Mouse (Mus musculus) lung, postnatal 25 days (tissue): ENCODE measurements around the gene Aldh9a1.
A peak's percentile ranks its signal among the peaks of the same experiment; 100 is the strongest.
"Not testable (repeated sequence)": the region's sequence is repeated elsewhere in the genome, so short reads cannot be mapped to it uniquely, and the experiment has no call there.

Experiments used
- DNase-seq: peaks from one replicate; pipeline ENCODE4 v3.0.0; 2022; ENCODE audit warnings: low spot score

The Aldh9a1 gene

DNA sequence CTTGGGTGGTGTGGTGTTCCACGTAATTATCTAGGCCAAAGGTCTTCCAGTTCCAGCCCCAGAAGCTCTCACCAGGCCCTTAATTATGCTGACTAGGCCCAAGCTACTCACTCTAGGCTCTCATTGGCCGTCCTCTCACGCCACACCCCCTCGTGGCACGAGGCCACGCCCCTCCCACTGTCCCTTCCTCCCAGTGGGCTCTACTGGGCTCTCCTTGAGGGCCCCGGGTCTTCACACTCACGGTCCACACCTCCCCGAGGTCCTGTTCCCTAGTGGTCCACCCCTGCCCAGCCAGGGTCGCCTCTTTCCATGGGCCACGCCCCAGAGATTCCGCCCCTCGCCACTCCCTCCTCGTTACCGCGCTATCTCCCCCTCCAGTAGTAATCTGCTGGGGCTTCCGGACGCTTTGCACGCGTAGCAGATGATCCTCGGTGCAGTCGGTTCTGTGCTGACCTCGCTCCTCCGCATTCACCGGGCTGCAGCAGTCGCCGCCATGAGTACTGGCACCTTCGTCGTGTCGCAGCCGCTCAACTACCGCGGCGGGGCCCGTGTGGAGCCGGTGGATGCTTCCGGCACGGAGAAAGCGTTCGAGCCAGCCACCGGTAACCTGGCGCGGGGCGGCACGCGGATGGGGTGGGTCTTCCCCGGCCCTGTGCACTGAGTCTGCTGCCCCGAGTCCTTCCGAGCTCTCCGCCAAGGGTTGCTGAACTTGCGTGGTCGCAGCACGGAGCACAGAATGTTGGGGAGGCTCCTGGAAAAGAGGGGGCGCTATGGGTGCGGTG lies at the start of gene Aldh9a1:
Aldh9a1 (plus strand) TSS at position 177 of the 782 bp plus-strand sequence.
- DNase-seq, result peak; percentile 93

DNA sequence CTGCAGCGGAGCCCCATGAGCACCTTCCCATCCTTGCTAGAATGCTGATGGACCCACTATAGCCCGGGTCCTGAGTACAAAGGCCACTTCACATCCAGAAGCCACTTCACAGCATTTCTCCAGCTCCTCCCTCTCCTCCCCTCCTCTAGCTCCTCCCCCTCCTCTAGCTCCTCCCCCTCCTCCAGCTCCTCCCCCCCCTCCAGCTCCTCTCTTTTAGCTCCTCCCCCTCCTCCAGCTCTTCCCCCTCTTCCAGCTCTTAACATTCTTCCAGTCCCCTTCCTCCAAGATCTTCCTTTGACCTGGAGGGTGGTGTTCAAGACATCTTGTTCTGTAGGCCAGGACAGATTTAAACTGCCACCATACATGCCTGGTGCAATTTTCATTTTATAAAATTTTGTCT lies 49.7 kb upstream of the Aldh9a1 start:
- DNase-seq, result no peak

DNA sequence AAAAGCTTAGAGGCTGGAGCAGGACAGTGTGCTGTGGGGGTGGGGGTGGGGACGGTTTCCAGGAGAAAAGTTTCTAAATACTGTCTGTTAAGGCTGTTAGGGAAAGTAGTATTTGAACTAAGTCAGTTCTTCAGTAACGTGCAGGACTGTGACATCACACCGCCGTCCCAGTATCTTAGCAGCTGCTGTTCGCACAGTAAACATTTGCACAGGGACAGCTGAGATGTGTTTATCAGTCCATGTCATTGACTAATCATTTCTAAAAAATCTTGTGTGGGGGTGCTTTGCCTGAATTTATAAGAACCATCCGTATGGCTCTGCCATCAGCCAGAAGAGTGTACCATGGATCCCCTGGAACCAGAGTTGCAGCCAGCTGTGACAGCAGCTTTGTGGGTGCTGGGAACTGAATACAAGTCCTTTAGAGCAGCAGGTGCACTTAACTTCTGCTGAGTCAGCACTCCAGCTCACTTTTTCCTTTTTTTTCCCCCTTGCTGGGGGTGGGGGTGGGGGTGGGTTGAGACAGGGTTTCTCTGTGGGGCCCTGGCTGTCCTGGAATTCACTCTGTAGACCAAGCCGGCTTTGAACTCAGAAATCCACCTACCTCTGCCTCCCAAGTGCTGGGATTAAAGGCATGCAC lies 44.2 kb upstream of the Aldh9a1 start:
- DNase-seq, result no peak

DNA sequence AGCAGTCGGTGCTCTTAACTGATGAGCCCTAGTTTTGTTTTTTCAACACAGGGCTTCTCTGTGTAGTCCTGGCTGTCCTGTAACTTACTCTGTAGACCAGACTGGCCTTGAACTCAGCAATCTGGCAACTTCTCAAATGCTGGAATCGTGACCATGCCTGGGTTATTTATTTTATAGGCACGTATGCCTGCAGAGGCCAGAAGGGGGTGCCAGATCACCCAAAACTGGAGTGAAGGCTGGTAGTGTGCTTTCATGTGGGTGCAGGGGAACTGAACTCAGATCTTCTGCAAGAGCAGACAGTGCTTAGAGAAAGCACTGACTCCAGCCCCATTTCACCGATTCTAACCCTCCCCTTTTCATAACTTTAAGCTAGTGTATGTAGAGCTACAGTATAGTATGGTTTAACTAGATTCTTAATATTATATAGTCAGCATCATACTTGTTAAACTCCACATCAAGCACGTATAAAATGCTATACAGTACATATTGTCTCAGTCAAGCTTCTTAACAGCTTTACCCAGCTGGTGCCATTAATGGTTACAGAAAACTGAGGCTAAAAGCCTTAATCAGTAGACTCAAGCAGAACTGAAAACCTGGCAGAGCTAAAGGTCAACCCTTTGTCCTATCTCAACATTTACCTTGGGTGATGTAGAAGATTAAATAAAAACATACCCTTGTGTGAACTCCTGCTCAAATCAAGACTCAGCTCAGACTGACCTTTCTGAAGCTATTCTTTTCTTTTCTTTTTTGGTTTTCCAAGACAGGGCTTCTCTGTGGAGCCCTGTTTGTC lies 43.1 kb upstream of the Aldh9a1 start:
- DNase-seq, result peak; percentile 42

DNA sequence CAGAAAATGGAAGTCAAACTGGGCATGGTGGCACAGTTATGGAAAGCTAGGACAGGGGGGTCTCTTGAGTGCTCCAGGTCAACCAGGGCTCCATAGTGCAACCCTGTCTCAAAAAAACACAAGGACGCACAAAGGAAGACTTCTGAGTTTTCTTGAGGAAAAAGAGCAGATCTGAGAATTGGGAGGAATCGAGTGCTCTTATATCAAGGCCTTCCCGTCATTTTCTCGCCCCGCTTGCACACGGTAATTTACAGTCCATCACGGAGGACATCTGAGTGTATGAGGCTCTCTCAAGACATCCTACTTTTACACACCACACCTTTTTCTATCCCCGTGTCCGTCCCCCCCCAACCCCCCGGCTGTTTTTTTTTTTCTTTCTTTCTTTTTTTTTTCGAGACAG lies 42.1 kb upstream of the Aldh9a1 start:
- DNase-seq, result no peak

DNA sequence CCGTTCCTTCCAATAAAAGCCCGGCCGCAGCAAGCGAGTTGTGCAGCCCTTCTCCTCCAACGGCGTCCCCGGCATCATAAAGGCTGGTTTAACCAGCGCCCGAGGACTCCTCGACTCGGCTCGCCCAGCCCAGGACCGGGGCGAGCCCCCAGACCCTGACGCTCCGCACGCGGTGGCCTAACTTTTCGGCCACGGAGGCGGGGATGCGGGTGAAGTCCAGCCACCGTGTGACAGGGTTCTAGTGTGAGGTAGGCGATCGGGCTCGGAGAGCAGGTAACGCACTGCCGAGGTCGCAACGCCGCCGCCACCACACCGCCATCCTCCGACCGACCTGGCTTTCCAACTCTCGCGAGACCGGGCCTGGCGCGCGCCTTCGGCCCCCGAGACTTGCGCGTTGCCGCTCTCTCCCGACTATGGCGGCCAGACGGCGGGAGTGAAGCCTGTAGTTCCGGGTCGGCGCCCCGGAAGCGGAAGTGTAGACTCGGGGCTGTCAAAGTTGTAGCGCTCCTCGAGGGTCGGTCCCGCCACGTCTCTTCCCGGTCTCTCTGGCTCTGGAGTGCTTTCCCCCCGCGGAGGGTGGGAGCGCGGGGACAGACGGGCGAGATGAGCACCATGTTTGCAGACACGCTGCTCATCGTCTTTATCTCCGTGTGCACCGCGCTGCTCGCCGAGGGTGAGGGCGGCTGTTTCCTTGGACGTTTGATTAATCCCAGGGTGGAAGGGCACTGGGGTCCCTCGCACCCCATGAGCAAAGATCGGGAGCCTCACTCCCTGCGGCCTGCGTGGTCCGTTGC lies 41.3 kb upstream of the Aldh9a1 start, which contains the start of gene Tmco1:
Tmco1 (plus strand) TSS at position 118 of the 794 bp plus-strand sequence.
- DNase-seq, result peak; percentile 98

DNA sequence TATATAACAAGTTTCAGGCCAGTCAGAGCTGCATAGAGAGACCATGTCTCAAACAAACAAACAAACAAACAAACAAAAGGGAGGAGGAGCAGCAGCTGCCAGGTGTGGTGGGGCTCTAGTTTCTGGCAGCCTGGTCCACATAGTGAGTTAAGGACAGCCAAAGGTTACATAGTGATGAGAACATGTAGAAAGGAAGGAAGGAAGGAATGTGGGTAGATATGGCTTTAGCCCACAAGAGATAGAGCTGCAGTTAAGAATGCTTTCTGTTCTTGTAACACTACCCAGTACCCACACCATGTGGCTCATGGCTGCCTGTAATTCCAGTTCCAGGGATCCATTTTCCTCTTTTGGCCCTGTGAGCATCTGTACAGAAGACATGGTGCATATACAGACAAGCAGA lies 37.4 kb upstream of the Aldh9a1 start:
- DNase-seq, result no peak

DNA sequence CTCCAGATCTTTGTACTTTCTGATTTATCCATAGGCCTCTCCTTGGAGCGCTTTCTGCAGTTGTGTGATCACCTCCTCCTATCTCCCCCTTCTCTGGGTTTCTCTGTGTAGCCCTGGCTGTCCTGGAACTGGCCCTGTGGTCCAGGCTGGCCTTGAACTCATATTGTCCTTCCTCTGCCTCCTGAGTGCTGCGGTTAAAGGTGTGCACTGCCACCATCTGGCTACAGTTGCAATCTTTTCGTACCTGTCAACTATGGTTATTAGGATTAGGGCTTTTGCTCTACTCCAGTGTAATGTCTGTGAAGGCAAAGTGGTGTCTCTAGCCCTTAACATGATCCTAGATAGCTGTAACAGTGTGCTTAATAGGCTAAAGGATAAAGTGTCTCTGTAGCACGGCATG lies 36.6 kb upstream of the Aldh9a1 start:
- no peak for DNase-seq

DNA sequence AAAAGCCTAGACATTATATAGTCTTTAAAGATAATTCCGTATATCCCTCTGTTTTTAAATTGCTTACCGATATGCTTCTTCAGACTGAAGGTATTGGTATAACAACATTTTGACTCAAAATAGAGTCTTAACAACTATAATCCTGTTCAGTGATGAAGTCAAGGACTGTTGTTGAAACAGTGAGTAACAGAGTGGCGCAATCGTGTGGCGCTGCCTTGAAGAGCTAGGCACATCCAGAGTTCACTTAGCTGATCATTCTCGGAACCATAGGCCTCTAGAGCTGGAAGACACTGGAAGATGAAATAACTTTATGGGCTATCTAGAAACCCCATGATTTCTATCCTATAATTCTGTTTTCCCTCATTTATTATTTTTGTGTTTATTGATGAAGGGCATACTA lies 28.1 kb upstream of the Aldh9a1 start:
- DNase-seq, result no peak

DNA sequence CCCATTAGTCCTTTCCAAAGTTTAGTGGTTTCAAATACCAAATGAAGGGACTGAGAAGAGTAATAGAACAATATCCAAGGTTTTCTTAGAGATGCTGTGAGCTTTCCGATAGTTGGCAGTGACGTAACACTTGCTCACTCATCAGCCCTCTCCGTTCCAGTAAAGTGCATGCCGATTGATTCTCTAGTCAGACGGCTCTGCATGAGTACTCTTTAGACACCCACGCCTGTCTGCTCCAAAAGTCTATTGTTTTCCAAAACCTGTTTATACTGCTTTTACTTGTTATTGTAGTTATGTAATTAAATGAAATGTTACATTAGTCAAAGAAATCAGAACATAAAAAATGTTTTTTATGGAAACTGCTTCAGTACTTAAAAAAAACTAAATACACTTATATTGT lies 21.0 kb upstream of the Aldh9a1 start:
- no peak for DNase-seq

DNA sequence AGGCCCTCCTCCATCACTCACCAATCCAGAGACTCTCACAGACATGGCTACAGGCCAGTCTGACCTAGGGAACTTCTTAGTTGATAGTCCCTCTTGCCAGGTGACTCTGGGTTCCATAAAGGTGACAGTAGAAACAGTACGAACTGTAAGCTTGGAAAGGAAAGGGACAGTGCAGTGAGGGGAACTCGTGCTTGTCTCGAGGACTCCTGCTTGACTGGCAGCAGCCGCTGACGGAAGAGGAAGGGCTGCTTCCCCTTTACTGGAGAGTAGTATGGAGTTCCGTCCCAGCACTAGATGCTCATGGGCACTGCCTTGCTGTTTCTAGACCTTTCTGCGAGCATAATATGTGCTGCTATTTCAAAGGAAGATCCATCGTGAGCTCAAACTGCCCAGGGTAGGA lies 18.7 kb upstream of the Aldh9a1 start:
- no peak for DNase-seq

DNA sequence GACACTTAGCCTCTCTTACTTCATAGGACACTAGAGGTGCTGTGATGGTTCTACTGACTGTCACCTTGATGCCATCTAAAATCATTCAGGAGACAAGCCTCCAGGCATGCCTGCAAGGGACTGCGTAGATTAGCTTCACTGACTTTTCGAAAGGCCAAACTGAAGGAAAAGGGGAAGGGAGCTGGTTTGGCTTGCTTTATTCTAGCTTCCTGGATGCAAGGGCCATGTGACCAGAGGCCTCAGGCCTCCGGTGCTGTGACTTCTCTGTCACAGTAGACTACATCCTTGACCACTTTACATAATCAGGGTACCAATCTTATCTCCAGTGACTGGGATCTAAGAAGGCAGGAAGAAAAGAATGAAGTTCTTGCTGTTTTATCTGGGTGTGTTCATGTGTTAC lies 13.4 kb upstream of the Aldh9a1 start:
- DNase-seq, result no peak

DNA sequence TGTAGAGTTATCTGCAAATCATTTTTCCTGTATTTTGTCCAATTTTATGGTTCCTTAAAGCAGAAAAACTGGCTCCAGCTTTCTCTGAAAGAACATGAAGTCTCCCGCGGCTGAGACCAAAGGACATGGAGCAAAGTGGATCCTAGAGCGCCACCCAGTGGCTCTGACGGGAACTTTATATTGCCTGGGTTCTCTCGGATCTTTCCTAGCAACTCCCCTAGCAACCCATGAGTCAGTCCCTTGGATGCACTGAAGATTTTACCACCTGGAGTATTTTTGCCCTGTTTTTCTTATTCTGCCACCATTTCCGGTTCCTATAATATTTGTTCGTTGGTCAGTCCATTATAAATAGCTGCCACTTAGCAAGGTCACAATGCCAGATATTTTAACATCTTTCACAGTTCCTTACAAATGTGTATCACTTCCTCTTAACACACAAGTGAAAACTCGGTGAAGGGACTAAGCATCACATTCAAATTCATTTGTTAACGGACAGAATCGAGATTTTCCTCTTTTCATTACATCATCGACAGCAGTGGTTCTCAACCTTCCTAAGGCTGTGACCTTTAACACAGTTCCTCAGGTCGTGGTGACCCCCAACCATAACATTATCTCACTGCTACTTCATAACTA lies 12.2 kb upstream of the Aldh9a1 start:
- DNase-seq, result peak; percentile 82

DNA sequence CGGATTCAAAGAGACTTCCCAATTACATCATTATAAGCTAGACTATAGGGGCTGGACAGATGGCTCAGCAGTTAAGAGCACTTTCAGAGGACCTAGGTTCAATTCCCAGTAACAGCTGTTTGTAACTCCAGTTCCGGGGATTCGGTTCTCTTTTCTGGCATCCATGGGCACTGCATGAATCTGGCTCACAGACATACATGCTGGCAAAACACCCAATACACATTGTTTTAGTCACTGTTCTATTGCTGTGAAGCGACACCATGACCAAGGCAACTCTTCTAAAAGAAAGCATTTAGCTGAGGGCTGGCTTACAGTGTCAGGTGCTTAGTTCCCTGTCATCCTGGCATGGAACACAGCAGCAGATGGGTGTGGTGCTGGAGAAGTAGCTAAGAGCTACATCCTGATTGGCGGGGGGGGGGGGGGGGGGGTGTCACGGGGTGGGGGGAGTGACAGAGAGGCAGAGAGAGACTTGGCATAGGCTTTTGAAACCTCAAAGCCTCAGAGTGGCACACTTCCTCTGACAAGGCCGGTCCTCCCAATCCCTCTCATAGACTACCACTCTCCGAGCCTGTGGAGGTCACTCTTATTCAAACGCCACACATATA lies 10.5 kb upstream of the Aldh9a1 start:
- no peak for DNase-seq

DNA sequence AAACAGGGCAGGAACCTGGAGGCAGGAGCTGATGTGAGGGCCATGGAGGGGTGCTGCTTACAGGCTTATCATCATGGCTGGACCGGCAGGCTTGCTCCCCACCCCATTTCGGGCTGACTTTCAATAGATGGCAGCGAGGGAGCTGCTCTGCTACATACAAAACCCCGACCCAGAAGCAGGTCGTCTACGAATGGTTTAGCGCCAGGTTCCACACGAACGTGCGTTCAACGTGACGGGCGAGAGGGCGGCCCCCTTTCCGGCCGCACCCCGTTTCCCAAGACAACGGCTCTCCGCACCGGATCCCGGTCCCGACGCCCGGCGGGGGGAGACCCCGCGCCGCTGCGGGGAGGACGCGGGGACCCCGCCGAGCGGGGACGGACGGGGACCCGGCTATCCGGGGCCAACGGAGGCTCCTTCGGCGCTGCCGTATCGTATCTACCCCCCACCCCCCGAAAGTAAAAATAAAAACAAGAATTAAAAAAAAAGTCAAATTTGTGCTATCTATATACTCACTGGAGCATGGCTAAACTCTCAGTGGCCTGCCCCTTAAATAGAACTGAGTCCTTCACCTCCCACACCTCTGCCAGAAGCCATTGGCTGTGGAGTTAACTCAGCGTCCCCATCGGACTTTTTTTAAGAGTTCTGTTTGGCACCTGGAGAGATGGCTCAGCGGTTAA lies 9.5 kb upstream of the Aldh9a1 start:
- no peak for DNase-seq

DNA sequence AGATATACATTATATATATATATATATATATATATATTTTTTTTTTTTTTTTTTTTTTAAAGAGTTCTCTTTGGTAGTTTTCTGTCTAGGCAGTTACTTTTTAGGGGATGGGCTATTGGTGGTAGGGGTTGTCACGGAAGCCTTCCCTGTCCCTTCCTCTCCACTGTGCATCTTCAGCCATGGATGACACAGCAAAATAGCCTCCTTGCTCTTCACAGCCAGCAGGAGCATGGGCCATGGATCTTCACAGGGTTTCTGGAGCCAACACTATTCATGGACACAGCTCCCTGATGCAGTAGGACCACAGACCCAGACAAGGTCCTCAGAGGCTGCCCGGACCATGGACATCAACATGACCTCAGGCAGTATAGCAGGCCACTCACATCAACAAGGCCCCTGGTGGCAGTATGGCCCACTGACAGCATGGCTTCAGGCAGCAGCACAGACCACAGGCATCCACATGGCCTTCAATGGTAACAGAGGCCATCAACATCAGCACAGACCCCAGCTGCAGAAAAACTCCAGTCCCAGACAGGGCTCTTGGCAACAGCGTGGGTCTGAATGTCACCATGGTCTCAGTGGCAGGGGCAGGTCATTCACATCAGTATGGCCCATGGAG lies 8.8 kb upstream of the Aldh9a1 start:
- DNase-seq, result no peak

DNA sequence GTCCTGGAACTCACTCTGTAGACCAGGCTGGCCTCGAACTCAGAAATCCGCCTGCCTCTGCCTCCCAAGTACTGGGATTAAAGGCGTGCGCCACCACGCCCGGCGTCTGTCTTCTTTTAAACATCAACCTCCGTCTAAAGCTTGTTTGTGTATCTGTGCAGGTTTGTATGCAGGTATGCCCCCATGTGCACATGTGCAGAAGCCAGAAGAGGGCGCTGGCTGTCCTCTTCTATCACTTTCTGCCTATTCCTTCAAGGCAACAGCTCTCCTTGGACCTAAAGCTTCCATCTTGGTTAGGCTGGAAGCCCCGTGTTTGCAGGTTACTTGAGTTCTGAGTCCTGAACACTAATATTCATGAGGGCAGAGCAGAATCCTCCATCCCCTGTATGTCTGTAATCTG lies 7.0 kb upstream of the Aldh9a1 start:
- DNase-seq, result no peak

DNA sequence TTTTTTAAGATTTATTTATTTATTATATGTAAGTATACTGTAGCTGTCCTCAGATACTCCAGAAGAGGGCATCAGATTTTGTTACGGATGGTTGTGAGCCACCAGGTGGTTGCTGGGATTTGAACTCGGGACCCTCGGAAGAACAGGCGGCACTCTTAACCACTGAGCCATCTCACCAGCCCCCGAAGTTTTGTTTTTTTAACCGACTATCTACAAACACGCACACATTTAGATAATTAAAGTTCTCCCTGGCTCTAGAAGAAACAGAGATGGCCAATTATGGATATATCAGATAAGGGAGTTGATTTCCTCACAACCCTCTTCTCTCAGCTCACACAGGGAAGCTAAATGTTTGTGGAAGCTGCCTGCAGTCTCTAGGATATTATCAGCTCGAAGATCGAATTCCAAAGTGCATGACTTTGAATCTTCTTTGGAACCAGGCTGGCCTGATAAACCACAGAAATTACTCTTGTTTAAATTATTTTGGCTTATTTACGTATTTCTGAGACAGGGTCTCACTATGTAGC lies 3.7 kb upstream of the Aldh9a1 start:
- DNase-seq, result not testable (repeated sequence)

DNA sequence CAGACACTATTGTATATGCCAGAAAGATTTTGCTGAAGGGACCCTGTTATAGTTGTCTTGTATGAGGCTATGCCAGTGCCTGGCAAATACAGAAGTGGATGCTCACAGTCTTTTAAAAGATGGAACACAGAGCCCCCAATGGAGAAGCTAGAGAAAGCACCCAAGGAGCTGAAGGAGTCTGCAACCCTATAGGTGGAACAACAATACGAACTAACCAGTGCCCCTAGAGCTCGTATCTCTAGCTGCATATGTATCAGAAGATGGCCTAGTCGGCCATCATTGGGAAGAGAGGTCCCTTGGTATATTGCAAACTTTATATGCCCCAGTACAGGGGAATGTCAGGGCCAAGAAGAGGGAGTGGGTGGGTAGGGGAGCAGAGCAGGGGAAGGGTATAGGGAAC lies 585 bp upstream of the Aldh9a1 start:
- not testable (repeated sequence) for DNase-seq
